Mouse (Mus musculus): ENCODE measurements around the gene Hhipl1. TPM values are rescaled to one million over a fixed set of nuclear protein-coding genes. Genes with fewer than 3 reads are reported as not detected.
A peak's percentile ranks its signal among the peaks of the same experiment; 100 is the strongest.

Gene Hhipl1
- polyA plus RNA-seq, 1 experiment from 2014 or later = 0.28 TPM

DNA sequence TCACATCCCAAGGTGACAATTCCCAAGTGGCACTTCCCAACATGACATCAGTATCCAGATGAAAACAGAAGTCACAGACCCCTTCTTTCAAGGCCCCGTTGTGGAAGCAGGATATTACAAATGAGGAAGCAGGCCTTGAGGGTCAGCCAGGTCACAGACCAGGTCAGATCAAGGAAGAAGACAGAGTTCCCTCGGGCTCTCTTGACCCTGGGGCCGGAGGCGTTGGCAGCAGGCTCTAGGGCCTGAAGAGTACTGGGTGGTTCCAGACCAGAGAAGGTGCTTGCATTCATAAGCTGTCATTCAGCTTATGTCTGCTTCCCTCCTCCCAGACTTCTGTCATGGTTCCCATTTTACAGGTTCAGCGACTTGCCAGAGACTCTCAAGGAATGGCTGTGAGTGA, 36.4 kb upstream of the Hhipl1 start:
- DNase-seq (ENCODE audit: low spot score) = no peak
- Histone ChIP-seq H3K27ac (ENCODE audit: low read depth) (no peak overlapping the region), H3K9ac (ENCODE audit: low read length) (no peak overlapping the region), H3K4me2 (ENCODE audit: low read length) (no peak overlapping the region), H3K27me3 (replicated peaks; ENCODE audit: control insufficient read depth, insufficient read depth, low read length) (no peaks in the 10 kb centered on the region; the same call in 1 of the 2 replicates), H3K36me3 (ENCODE audit: control insufficient read depth, insufficient read depth, low read length) (no peaks in the 10 kb centered on the region), H3K9me3 (ENCODE audit: control insufficient read depth, low read length) (no peaks in the 10 kb centered on the region), H3K4me1 (replicated peaks; ENCODE audit: control insufficient read depth, insufficient read depth, low read length) (peaks cover 48% of the 10 kb centered on the region), H3K4me3 (ENCODE audit: low read depth, low read length) (no peak overlapping the region)
- ATAC-seq (replicated peaks; ENCODE audit: low FRiP score, low TSS enrichment, low read depth) = no peak
- WGBS = 68% methylated on average over 5 of the region's 5 CpGs

DNA sequence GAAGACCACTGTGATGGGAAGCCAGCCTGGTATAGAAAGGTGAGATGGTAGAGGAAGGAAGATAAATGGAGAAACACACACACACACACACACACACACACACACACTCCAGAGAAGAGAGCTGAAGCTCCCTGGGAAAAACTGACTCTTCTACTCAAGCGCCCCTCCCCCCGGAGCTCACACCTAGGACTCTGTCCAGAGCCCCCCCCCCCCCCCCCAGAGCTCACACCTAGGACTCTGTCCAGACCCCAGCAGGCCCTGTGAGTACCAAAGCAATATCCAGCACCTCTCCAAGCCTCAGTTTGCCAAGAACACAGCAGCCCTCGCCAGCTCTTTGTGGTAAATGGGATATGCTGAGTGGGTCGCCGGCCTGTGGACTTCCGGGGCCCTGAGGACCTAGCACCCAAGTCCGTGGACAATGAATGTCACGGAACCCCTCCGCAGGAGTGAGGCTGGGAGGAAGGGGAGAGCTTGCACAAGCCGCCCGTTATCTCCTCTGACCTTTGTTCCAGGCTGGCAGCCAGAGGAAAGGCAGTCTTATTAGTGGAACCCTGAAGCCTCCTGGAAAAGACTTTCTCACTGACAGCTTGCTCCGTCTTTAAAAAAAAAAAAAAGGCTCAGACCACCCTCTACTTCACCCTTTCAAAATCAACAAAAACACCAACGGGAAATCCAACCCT, 35.7 kb upstream of the Hhipl1 start:
- Histone ChIP-seq H3K9ac (ENCODE audit: low read length) (no peak overlapping the region), H3K27ac (ENCODE audit: low read depth) (no peak overlapping the region), H3K4me3 (ENCODE audit: low read depth, low read length) (no peak overlapping the region), H3K36me3 (ENCODE audit: control insufficient read depth, insufficient read depth, low read length) (no peaks in the 10 kb centered on the region), H3K27me3 (replicated peaks; ENCODE audit: control insufficient read depth, insufficient read depth, low read length) (no peaks in the 10 kb centered on the region; the same call in 1 of the 2 replicates), H3K9me3 (ENCODE audit: control insufficient read depth, low read length) (no peaks in the 10 kb centered on the region), H3K4me1 (replicated peaks; ENCODE audit: control insufficient read depth, insufficient read depth, low read length) (peaks cover 47% of the 10 kb centered on the region), H3K4me2 (ENCODE audit: low read length) (peak overlapping the region; percentile 25)
- DNase-seq (ENCODE audit: low spot score) (no peak), ATAC-seq (replicated peaks; ENCODE audit: low FRiP score, low TSS enrichment, low read depth) (no peak)
- WGBS = 64% methylated on average over 13 of the region's 13 CpGs

DNA sequence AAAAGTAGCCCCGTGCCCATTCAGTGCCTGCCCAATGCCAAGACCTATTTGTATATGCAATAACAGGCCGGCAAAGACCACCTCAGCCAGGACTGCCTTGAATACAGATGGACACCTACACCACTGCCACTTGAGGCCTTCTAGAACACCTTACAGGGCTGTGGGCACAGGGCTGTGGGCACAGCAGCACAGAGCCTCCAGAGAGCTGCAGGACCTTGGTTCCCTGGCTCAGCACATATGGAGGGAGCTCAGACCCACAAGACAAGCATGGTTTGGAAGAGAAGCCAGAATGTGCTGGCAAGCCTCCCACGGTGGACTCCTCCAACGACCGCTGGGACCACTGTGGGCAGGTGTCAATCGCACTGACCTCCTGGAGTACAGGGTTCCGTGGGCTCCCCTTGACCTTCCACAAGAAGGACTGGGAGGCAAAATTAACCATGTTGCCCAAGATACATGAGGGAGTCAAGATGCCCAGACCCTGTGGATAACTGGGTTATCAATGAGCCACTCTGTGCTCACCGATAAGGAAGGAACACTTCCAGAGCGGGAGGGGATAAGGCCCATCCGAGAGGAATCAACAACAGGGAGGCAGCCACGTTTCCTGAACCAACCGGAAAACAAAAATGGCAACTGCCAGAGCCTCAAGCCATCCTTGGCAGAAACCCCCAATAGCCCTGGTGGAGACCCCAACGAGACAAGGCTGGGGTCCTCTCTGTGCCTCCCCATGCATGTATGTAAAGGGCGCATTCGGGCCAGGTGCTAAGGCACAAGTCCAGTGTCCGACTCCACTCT, 34.5 kb upstream of the Hhipl1 start:
- no peak for DNase-seq (ENCODE audit: low spot score)
- Histone ChIP-seq H3K36me3 (ENCODE audit: control insufficient read depth, insufficient read depth, low read length) (no peaks in the 10 kb centered on the region), H3K27ac (ENCODE audit: low read depth) (no peak overlapping the region), H3K9ac (ENCODE audit: low read length) (no peak overlapping the region), H3K4me2 (ENCODE audit: low read length) (0 out of 2 replicates have a peak overlapping the region, but pooled peaks have one; percentile 97), H3K4me1 (replicated peaks; ENCODE audit: control insufficient read depth, insufficient read depth, low read length) (peaks cover 41% of the 10 kb centered on the region), H3K4me3 (ENCODE audit: low read depth, low read length) (no peak overlapping the region), H3K9me3 (ENCODE audit: control insufficient read depth, low read length) (no peaks in the 10 kb centered on the region), H3K27me3 (replicated peaks; ENCODE audit: control insufficient read depth, insufficient read depth, low read length) (no peaks in the 10 kb centered on the region; the same call in 1 of the 2 replicates)
- ATAC-seq (replicated peaks; ENCODE audit: low FRiP score, low TSS enrichment, low read depth) = no peak
- 80% methylated on average over 16 of the region's 16 CpGs for WGBS

DNA sequence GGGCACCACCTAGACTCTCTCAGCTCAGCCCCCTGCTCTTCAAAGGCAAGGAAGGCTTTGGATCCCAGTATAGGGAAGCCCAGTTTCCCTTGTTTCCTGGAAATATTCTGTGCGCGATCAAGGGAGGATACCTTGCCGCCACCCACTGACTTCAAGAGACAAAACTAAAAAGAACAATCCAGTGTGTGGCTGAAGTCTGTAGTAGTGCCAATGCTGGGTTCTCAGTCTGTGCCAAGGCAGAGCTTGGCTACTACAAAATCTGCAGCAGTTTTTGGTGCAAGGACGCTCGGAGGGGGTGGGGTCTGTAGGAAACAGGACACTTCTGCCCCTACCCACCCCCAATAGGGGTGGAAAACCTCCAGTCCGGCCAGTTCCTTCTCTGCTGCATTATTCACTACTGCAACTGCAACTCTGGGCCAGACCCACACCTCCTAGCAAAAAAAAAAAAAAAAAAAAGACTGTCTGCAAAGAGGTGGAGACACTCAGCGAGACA, 33.9 kb upstream of the Hhipl1 start:
- no peak overlapping the region for H3K27ac ChIP-seq (ENCODE audit: low read depth)
- no peaks in the 10 kb centered on the region; the same call in 1 of the 2 replicates for H3K27me3 ChIP-seq (replicated peaks; ENCODE audit: control insufficient read depth, insufficient read depth, low read length)
- peaks cover 45% of the 10 kb centered on the region for H3K4me1 ChIP-seq (replicated peaks; ENCODE audit: control insufficient read depth, insufficient read depth, low read length)
- WGBS = 60% methylated on average over 7 of the region's 7 CpGs
- H3K4me2 ChIP-seq (ENCODE audit: low read length) = peak overlapping the region; percentile 97
- H3K9ac ChIP-seq (ENCODE audit: low read length) = no peak overlapping the region
- no peaks in the 10 kb centered on the region for H3K9me3 ChIP-seq (ENCODE audit: control insufficient read depth, low read length)
- no peak for DNase-seq (ENCODE audit: low spot score)
- H3K4me3 ChIP-seq (ENCODE audit: low read depth, low read length) = no peak overlapping the region
- no peaks in the 10 kb centered on the region for H3K36me3 ChIP-seq (ENCODE audit: control insufficient read depth, insufficient read depth, low read length)
- ATAC-seq (replicated peaks; ENCODE audit: low FRiP score, low TSS enrichment, low read depth) = no peak

DNA sequence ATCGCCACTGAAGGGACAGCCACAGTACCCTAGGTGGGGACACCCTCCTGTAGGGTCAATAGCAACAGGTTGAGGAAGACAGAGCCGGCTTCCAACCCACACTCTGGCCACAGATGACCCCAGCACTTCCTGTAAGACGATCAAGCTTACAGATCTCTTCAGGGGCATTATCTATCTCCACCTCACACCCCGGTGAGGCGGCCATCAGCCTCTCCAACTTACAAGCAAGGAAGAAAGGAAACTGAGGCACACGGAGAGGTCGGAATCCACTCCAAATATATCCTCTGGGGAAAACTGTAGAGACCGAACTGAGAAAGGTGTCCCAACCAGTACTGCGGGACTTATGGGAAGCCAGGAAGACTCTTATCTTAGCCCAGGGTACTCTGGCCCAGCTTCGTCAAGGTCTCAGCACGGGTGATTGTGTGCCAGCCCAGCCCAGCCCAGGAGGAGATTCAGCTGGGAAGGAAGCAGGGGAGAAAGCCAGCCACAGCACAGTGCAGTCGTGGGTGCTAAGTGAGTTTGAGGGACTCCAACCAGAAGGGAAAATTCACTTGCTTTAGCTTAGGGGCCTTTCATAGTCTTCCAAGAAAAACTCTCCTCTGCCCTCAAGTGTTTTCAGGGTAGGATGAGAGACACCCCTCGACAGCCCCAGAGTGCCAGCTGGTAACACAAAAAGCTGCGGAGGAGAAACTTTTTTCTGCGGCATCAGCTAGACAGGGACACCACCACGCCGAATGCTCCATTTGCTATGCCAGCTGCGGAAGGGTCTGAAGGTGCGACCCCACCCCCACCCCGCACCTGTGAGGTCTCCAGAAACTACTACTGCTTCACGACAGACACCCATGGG, 32.4 kb upstream of the Hhipl1 start:
- Histone ChIP-seq H3K4me2 (ENCODE audit: low read length) (peak overlapping the region; percentile 97), H3K27me3 (replicated peaks; ENCODE audit: control insufficient read depth, insufficient read depth, low read length) (no peaks in the 10 kb centered on the region; the same call in 1 of the 2 replicates), H3K36me3 (ENCODE audit: control insufficient read depth, insufficient read depth, low read length) (no peaks in the 10 kb centered on the region), H3K4me1 (replicated peaks; ENCODE audit: control insufficient read depth, insufficient read depth, low read length) (peaks cover 56% of the 10 kb centered on the region), H3K9ac (ENCODE audit: low read length) (peak overlapping the region; percentile 67), H3K27ac (ENCODE audit: low read depth) (no peak overlapping the region), H3K4me3 (ENCODE audit: low read depth, low read length) (peak overlapping the region; percentile 79), H3K9me3 (ENCODE audit: control insufficient read depth, low read length) (no peaks in the 10 kb centered on the region)
- no peak for DNase-seq (ENCODE audit: low spot score)
- 6% methylated on average over 21 of the region's 21 CpGs for WGBS
- ATAC-seq (replicated peaks; ENCODE audit: low FRiP score, low TSS enrichment, low read depth) = no peak

DNA sequence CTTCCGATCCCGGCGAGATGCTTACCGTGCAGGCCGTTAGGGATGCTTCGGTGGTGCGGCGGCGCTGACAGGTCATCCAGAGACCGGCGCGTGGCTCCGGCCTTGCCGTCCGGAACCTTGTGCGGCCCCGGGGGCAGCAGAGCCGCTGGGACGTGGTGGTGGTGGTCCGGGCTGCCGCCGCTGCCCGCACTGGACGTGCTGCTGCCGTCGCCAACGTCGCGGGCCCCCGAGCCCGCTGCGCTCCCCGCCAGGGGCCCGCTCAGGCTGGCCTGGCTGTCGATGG, 31.8 kb upstream of the Hhipl1 start:
- ATAC-seq (replicated peaks; ENCODE audit: low FRiP score, low TSS enrichment, low read depth) (no peak), DNase-seq (ENCODE audit: low spot score) (no peak)
- Histone ChIP-seq H3K4me3 (ENCODE audit: low read depth, low read length) (peak overlapping the region; percentile 79), H3K4me1 (replicated peaks; ENCODE audit: control insufficient read depth, insufficient read depth, low read length) (peaks cover 56% of the 10 kb centered on the region), H3K4me2 (ENCODE audit: low read length) (peak overlapping the region; percentile 97), H3K36me3 (ENCODE audit: control insufficient read depth, insufficient read depth, low read length) (no peaks in the 10 kb centered on the region), H3K27me3 (replicated peaks; ENCODE audit: control insufficient read depth, insufficient read depth, low read length) (no peaks in the 10 kb centered on the region; the same call in 1 of the 2 replicates), H3K9me3 (ENCODE audit: control insufficient read depth, low read length) (no peaks in the 10 kb centered on the region), H3K27ac (ENCODE audit: low read depth) (no peak overlapping the region), H3K9ac (ENCODE audit: low read length) (peak overlapping the region; percentile 67)
- WGBS = under 1% methylated on average over 26 of the region's 35 CpGs

DNA sequence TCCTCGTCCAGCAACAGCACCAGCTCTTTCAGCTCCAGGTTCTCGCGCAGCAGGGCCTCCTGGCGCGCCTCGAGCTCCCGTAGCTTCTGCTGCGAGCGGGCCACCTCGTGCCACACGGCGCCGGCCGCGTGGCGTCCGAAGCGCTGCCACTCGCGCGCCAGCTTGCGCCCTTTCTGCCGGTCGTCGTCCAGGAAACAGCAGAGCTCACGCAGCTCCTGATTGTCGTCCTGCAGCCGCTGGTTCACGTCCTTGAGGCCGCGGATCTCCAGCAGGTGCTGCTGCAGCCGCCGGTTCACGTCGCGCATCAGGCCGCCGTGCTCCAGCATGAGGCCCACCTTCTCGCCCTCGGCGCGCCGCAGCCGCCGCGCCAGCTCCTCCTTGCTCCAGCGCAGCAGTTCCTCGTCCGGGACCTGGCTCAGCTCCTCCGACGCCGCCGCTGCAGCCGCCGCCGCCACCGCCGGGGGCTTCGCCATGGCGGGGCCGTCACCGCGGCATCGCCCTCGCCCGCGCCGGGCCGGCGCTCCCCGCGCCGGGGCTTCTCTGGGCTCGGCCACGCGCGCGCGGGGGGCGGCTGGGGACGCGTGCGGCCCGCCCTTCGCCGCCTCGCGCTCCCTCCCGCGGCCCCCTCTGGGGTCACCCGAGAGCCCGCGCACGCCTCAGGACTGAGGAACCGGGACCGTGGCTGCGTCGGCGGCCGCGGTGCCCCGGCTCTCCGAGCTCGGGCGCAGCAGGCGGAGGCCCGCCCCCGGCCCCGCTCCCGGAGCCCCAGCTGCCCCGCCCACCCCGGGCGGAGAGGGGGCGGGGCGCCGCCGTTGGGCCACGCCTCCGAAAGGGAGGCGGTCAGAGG, 31.2 kb upstream of the Hhipl1 start, which contains the start of gene Ccdc85c:
Gene Ccdc85c, minus strand, starts transcription at position 765 of the 847 bp plus-strand sequence.
- Histone ChIP-seq H3K36me3 (ENCODE audit: control insufficient read depth, insufficient read depth, low read length) (no peaks in the 10 kb centered on the region), H3K4me1 (replicated peaks; ENCODE audit: control insufficient read depth, insufficient read depth, low read length) (peaks cover 56% of the 10 kb centered on the region), H3K27ac (ENCODE audit: low read depth) (peak within 1 kb of the TSS; percentile 52)

More for the DNA sequence above, 31.2 kb upstream of the Hhipl1 start, which contains the start of gene Ccdc85c:
- Histone ChIP-seq H3K4me3 (ENCODE audit: low read depth, low read length) (peak within 1 kb of the TSS; percentile 79), H3K4me2 (ENCODE audit: low read length) (peak within 1 kb of the TSS; percentile 97), H3K9ac (ENCODE audit: low read length) (peak within 1 kb of the TSS; percentile 67), H3K27me3 (replicated peaks; ENCODE audit: control insufficient read depth, insufficient read depth, low read length) (no peaks in the 10 kb centered on the region; the same call in 1 of the 2 replicates), H3K9me3 (ENCODE audit: control insufficient read depth, low read length) (no peaks in the 10 kb centered on the region)
- 1% methylated on average over 92 of the region's 120 CpGs for WGBS
- ATAC-seq (replicated peaks; ENCODE audit: low FRiP score, low TSS enrichment, low read depth) = no peak; the same call in 1 of the 2 replicates
- peak; percentile 81 for DNase-seq (ENCODE audit: low spot score)

Data from intestine, embryonic 14.5 days (tissue).